Mouse (Mus musculus) heart, adult 2 months (tissue): ENCODE data around the gene Pbx1.

Experiments
- CTCF ChIP-seq: fragments of 200-600 bp; IDR thresholded peaks from 2 replicates; pipeline ENCODE4 v1.8.1; 2022; ENCODE audit warnings: antibody characterized with exemption, mild to moderate bottlenecking, moderate library complexity
- EP300 ChIP-seq: fragments of 200-500 bp; IDR thresholded peaks from 2 replicates; pipeline ENCODE4 v1.6.1; 2011; ENCODE audit warnings: low read depth, low read length, control low read depth; ENCODE audit not compliant: insufficient read depth
- POLR2A ChIP-seq: fragments of 200-500 bp; IDR thresholded peaks from 2 replicates; pipeline ENCODE4 v1.6.1; 2011; ENCODE audit warnings: mild to moderate bottlenecking, low read depth, low read length, control low read depth; ENCODE audit not compliant: insufficient read depth

- TF ChIP-seq POLR2A (no peak), EP300 (no peak), CTCF (no peak)
Measured at GRCm38 (mm10) chr1:168091627-168092026, 340.4 kb downstream of the Pbx1 start.
